ENCODE assay signal across 8 mouse cellular contexts in genomic region chr1:85894231-85894747, GRCm38 (mm10). TPM values are rescaled to one million over a fixed set of nuclear protein-coding genes. Genes with fewer than 3 reads are reported as not detected.
DNase-seq lines count a peak whose midpoint lies in the region; ATAC-seq lines count a peak whose summit lies in the region.

Gene Itm2c (plus strand): TSS chr1:85894281.

- H3K4me3 ChIP-seq in embryonic facial prominence, embryonic 13.5 days: peak within 1 kb of the TSS; percentile 85
- peak within 1 kb of the TSS; percentile 81 for H3K4me3 ChIP-seq in limb, embryonic 11.5 days (ENCODE audit: low read depth, low read length)
- peak within 1 kb of the TSS; percentile 86 for H3K4me3 ChIP-seq in midbrain, embryonic 13.5 days (replicated peaks)

- ATAC-seq in embryonic facial prominence, embryonic 13.5 days (ENCODE audit: insufficient number of reproducible peaks, insufficient read depth, low FRiP score, low TSS enrichment, low read depth): peak; percentile 80
- ATAC-seq in limb, embryonic 11.5 days (ENCODE audit: insufficient number of reproducible peaks, low FRiP score, low TSS enrichment, low read depth): peak; percentile 78
- peak; percentile 88 for ATAC-seq in midbrain, embryonic 13.5 days

- H3K27ac ChIP-seq in embryonic facial prominence, embryonic 13.5 days: peak within 1 kb of the TSS; percentile 95
- H3K27ac ChIP-seq in limb, embryonic 11.5 days (replicated peaks; ENCODE audit: low read depth, low read length): peak within 1 kb of the TSS; percentile 91
- H3K27ac ChIP-seq in midbrain, embryonic 13.5 days: peak within 1 kb of the TSS; percentile 89

- H3K4me1 ChIP-seq in embryonic facial prominence, embryonic 13.5 days: peaks cover 42% of the 10 kb centered on the region
- H3K4me1 ChIP-seq in limb, embryonic 11.5 days (ENCODE audit: control insufficient read depth, insufficient read depth, low read length): peaks cover 33% of the 10 kb centered on the region
- H3K4me1 ChIP-seq in midbrain, embryonic 13.5 days (replicated peaks): peaks cover 47% of the 10 kb centered on the region

- no peaks in the 10 kb centered on the region for H3K9me3 ChIP-seq in embryonic facial prominence, embryonic 13.5 days
- no peaks in the 10 kb centered on the region for H3K9me3 ChIP-seq in limb, embryonic 11.5 days (ENCODE audit: control insufficient read depth, low read length)
- no peaks in the 10 kb centered on the region for H3K9me3 ChIP-seq in midbrain, embryonic 13.5 days

- H3K9ac ChIP-seq in embryonic facial prominence, embryonic 13.5 days: peak within 1 kb of the TSS; percentile 86
- peak within 1 kb of the TSS; percentile 88 for H3K9ac ChIP-seq in limb, embryonic 11.5 days (ENCODE audit: low read length)
- H3K9ac ChIP-seq in midbrain, embryonic 13.5 days (replicated peaks): peak within 1 kb of the TSS; percentile 88

- no peaks in the 10 kb centered on the region for H3K27me3 ChIP-seq in embryonic facial prominence, embryonic 13.5 days
- H3K27me3 ChIP-seq in limb, embryonic 11.5 days (ENCODE audit: control insufficient read depth, insufficient read depth, low read length): no peaks in the 10 kb centered on the region
- no peaks in the 10 kb centered on the region for H3K27me3 ChIP-seq in midbrain, embryonic 13.5 days

- H3K4me2 ChIP-seq in embryonic facial prominence, embryonic 13.5 days: peak within 1 kb of the TSS; percentile 82
- peak within 1 kb of the TSS; percentile 61 for H3K4me2 ChIP-seq in limb, embryonic 11.5 days (ENCODE audit: low read depth, severe bottlenecking)
- peak within 1 kb of the TSS; percentile 88 for H3K4me2 ChIP-seq in midbrain, embryonic 13.5 days (replicated peaks)

- H3K36me3 ChIP-seq in embryonic facial prominence, embryonic 13.5 days: no peaks in the 10 kb centered on the region
- H3K36me3 ChIP-seq in limb, embryonic 11.5 days (ENCODE audit: control insufficient read depth, insufficient read depth, low read length): no peaks in the 10 kb centered on the region
- no peaks in the 10 kb centered on the region for H3K36me3 ChIP-seq in midbrain, embryonic 13.5 days

- under 1% methylated on average over 35 of the region's 35 CpGs for WGBS in embryonic facial prominence, embryonic 13.5 days
- 1% methylated on average over 35 of the region's 35 CpGs for WGBS in limb, embryonic 11.5 days
- under 1% methylated on average over 35 of the region's 35 CpGs for WGBS in midbrain, embryonic 13.5 days

- DNase-seq in 3134 (ENCODE audit: extremely low read depth, insufficient read length, low spot score): peak; percentile 90
- peak; percentile 97 for DNase-seq in adrenal gland, postnatal 36 days
- DNase-seq in heart, adult 18-20 months: peak; percentile 93 to 95
- DNase-seq in kidney, adult 18-20 months: peak; percentile 89
- DNase-seq in limb, embryonic 11.5 days (ENCODE audit: low spot score): peak; percentile 93
- peak; percentile 63 to 76 for DNase-seq in spleen, adult 18-20 months

RNA-seq across cellular contexts. Expression of gene Itm2c, which starts in this region (rescaled TPM):
- total RNA-seq in adrenal gland, postnatal 36 days (2021): 100 to 1,000 TPM; 508 to 581 TPM
- 282 and 288 TPM in 2 replicates for polyA plus RNA-seq in embryonic facial prominence, embryonic 13.5 days (2015; fragmentation: Nextera tagmentation; extraction: Ambion mirVana)
- total RNA-seq in heart, adult 18-20 months (2021): 10 to 100 TPM; 57.1 to 65.4 TPM
- polyA plus RNA-seq in limb, embryonic 11.5 days (2014; fragmentation: Nextera tagmentation; extraction: Ambion mirVana): 105 and 125 TPM in 2 replicates
- 179 and 201 TPM in 2 replicates for polyA plus RNA-seq in midbrain, embryonic 13.5 days (2015; fragmentation: Nextera tagmentation; extraction: Ambion mirVana)

Comparison
In these comparisons a context has a peak if more than half of its experiments do, and no peak if none do; other contexts are left out.
1. Peak in every context shown above with its lines: DNase-seq, ATAC-seq, H3K4me3 ChIP-seq and H3K27ac ChIP-seq.
2. RNA of gene Itm2c (total RNA-seq): 508 to 581 TPM in adrenal gland, postnatal 36 days; 57.1 to 65.4 TPM in heart, adult 18-20 months; every median in the first group is over 4 times any median in the second.